Mouse (Mus musculus) cerebellum, adult 9-10 months (tissue): ENCODE measurements at regions not wholly inside any gene's neighbourhood (a gene's known extent, or its start where the extent isn't known, plus 50 kb on each side); places are given as distances from the start of the nearest gene placed in this dataset.

Source experiments
- DNase-seq: peaks from one replicate; pipeline ENCODE4 v3.0.0; 2022

- DNase-seq = no peak
These were observed 194.7 kb upstream of the Rfx3 start for GRCm38 (mm10) chr19:28205691-28206090.

GRCm38 (mm10) chr19:28203719-28204118 lies 192.8 kb upstream of the Rfx3 start:
- no peak for DNase-seq

GRCm38 (mm10) chr19:28199385-28199784 lies 188.4 kb upstream of the Rfx3 start:
- no peak for DNase-seq

- no peak for DNase-seq
These were observed 185.9 kb upstream of the Rfx3 start for GRCm38 (mm10) chr19:28196881-28197280.

- DNase-seq = no peak
These were observed 181.3 kb upstream of the Rfx3 start for GRCm38 (mm10) chr19:28192248-28192647.

GRCm38 (mm10) chr19:28191428-28192116 lies 180.6 kb upstream of the Rfx3 start:
- DNase-seq = no peak

GRCm38 (mm10) chr19:28190250-28190649 lies 179.3 kb upstream of the Rfx3 start:
- DNase-seq = no peak

- no peak for DNase-seq
These were observed 177.4 kb upstream of the Rfx3 start for GRCm38 (mm10) chr19:28188363-28188762.

- no peak for DNase-seq
These were observed 171.6 kb upstream of the Rfx3 start for GRCm38 (mm10) chr19:28182411-28183182.

GRCm38 (mm10) chr19:28181171-28181570 lies 170.2 kb upstream of the Rfx3 start:
- no peak for DNase-seq

GRCm38 (mm10) chr19:28178114-28178513 lies 167.1 kb upstream of the Rfx3 start:
- no peak for DNase-seq

GRCm38 (mm10) chr19:28176821-28177220 lies 165.9 kb upstream of the Rfx3 start:
- no peak for DNase-seq

- no peak for DNase-seq
These were observed 161.0 kb upstream of the Rfx3 start for GRCm38 (mm10) chr19:28171836-28172534.

- DNase-seq = no peak
These were observed 156.6 kb upstream of the Rfx3 start for GRCm38 (mm10) chr19:28167451-28168165.

- no peak for DNase-seq
These were observed 155.7 kb upstream of the Rfx3 start for GRCm38 (mm10) chr19:28166626-28167025.

GRCm38 (mm10) chr19:28165901-28166361 lies 155.0 kb upstream of the Rfx3 start:
- peak; percentile 41 for DNase-seq

- no peak for DNase-seq
These were observed 152.2 kb upstream of the Rfx3 start for GRCm38 (mm10) chr19:28163195-28163594.

GRCm38 (mm10) chr19:28160582-28160981 lies 149.6 kb upstream of the Rfx3 start:
- no peak for DNase-seq

- no peak for DNase-seq
These were observed 146.2 kb upstream of the Rfx3 start for GRCm38 (mm10) chr19:28157196-28157595.

GRCm38 (mm10) chr19:28137581-28137980 lies 126.6 kb upstream of the Rfx3 start:
- DNase-seq = no peak

GRCm38 (mm10) chr19:28134806-28135205 lies 123.8 kb upstream of the Rfx3 start:
- DNase-seq = no peak

GRCm38 (mm10) chr19:28111263-28112180 lies 100.6 kb upstream of the Rfx3 start:
- DNase-seq = no peak
